Mouse (Mus musculus) brain, embryonic 18.5 days (tissue): ENCODE data around the gene Dnm3.

Source experiments
- DNase-seq: peaks from one replicate; pipeline ENCODE4 v3.0.0-alpha.2; 2012; ENCODE audit warnings: low read depth, low spot score

Dnm3 gene

GRCm38 (mm10) chr1:161957964-161958950 is 519.6 kb downstream of the Dnm3 start:
- no peak for DNase-seq

GRCm38 (mm10) chr1:161955846-161956245 is 522.0 kb downstream of the Dnm3 start:
- no peak for DNase-seq

DNA sequence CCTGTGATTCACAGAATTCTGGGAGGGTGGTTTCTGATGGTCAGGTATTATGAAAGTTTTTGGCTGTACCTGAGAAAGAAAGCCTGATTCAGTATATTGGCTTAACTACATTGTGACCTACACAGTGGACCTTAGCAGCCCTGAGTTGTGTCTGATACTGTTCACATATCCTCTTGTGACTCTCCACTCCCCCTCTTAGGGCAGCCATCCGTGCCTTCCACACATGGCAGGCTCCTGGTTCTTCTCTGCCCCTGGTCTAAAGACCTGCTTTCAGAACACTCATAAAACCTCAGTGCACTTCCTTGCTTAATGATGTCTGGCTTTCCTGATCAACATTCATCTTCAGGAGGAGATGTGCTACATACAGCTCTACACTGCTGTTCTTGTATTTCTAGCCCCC is 525.2 kb downstream of the Dnm3 start:
- DNase-seq = no peak

GRCm38 (mm10) chr1:161951009-161951779 is 526.6 kb downstream of the Dnm3 start:
- DNase-seq = no peak

DNA sequence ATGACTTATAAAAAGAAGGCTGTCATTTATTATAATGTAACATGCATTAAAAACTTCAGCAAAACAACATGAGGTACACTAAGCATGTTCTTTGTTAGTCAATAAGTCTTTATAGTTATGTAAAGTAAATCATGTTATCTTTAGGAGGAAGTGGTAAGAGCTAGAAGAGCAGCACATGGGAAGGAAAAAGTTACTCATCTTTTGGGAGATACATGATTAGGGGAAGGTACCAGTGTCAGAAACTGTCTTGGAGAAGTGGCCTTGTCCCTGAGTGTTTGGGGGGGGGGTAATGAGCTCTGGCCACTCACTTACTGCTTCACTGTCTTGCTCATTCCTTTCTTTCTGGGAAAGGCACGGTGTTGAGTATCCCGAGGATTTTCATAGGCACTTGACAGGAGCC is 535.8 kb downstream of the Dnm3 start:
- DNase-seq = no peak
